Mouse (Mus musculus) midbrain, embryonic 15.5 days (tissue): ENCODE measurements around the gene Tmem200a. TPM values are rescaled to one million over a fixed set of nuclear protein-coding genes. Genes with fewer than 3 reads are reported as not detected.

Experiments used
- ATAC-seq: fragments of 200-750 bp; cut with Nextera tagmentation; replicated peaks from 2 replicates; pipeline ENCODE4 v1.8.0; 2017; ENCODE audit warnings: moderate TSS enrichment
- H3K27ac ChIP-seq: fragments of 300-500 bp; sonication (generic); 2 replicates; pipeline ENCODE4 v1.5.1; 2015; ENCODE audit warnings: mild to moderate bottlenecking, inconsistent platforms
- H3K27me3 ChIP-seq: fragments of 300-500 bp; sonication (generic); replicated peaks from 2 replicates; pipeline ENCODE4 v1.6.1; 2015; ENCODE audit warnings: inconsistent platforms
- H3K36me3 ChIP-seq: fragments of 300-500 bp; sonication (generic); replicated peaks from 2 replicates; pipeline ENCODE4 v1.6.1; 2015; ENCODE audit warnings: inconsistent platforms
- H3K4me1 ChIP-seq: fragments of 300-500 bp; sonication (generic); 2 replicates; pipeline ENCODE4 v1.6.1; 2015; ENCODE audit warnings: inconsistent platforms
- H3K4me2 ChIP-seq: fragments of 300-500 bp; sonication (generic); 2 replicates; pipeline ENCODE4 v1.6.1; 2015; ENCODE audit warnings: inconsistent platforms, mild to moderate bottlenecking, moderate library complexity
- H3K4me3 ChIP-seq: fragments of 300-500 bp; sonication (generic); 2 replicates; pipeline ENCODE4 v1.5.1; 2015; ENCODE audit warnings: mild to moderate bottlenecking, inconsistent platforms
- H3K9ac ChIP-seq: fragments of 300-500 bp; sonication (generic); 2 replicates; pipeline ENCODE4 v1.6.1; 2015; ENCODE audit warnings: mild to moderate bottlenecking, inconsistent platforms
- H3K9me3 ChIP-seq: fragments of 300-500 bp; sonication (generic); 2 replicates; pipeline ENCODE4 v1.6.1; 2016; ENCODE audit warnings: inconsistent platforms
- WGBS: fragments of 180-500 bp; shearing (Covaris S2); methylation state at CpG from one replicate; pipeline ENCODE4 v1.1.7; 2015; ENCODE audit warnings: mixed read lengths; 5-methylcytosine and 5-hydroxymethylcytosine counted together
- polyA plus RNA-seq: library from polyadenylated mRNA; unstranded; fragments of >200 nt; fragmentation: Nextera tagmentation; extraction: Ambion mirVana; gene quantifications from 2 replicates; pipeline ENCODE4 v1.2.1, GENCODE M21; 2015

Tmem200a gene
- polyA plus RNA-seq, 1 experiment from 2014 or later, result 35.6 TPM

DNA sequence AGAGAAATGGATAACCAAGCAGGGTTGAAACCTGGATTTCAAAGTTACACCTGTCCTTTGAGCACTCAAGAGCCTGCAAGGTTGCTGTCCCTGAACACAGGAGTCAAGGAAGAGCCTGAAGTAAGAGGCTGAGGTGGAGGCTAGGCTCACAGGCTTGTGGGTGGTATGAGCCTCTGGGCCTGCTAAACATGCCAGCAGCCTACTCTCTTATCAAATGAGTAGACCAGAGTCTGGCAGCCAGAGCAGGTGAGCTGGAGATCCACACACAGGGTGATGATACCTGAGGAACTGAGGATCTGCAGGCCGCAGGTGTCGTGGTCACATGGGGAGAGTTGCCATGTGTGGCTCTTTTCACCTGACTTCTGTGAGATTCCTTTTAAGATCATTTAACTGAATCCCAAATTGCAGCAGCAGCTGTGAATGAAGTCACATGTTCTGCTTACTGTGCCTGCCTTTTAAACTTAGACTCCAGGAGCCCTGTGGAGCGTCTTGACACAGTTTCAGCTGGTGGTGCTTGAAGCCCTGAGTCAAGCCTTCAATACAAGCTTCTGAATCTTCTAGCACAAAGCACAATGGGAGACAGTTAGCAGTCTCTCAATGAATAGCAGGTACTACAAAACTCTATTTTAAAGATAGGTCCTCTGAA, 19.1 kb downstream of the Tmem200a start:
- no peak overlapping the region for H3K27ac ChIP-seq
- H3K9ac ChIP-seq, result no peak overlapping the region
- no peaks in the 10 kb centered on the region for H3K4me1 ChIP-seq
- 85% methylated on average over 3 of the region's 3 CpGs for WGBS
- H3K4me3 ChIP-seq, result no peak overlapping the region
- no peaks in the 10 kb centered on the region for H3K27me3 ChIP-seq
- H3K9me3 ChIP-seq, result no peaks in the 10 kb centered on the region
- H3K36me3 ChIP-seq, result no peaks in the 10 kb centered on the region
- 0 out of 2 replicates have a peak, but pooled peaks have one; percentile 38 for ATAC-seq
- no peak overlapping the region for H3K4me2 ChIP-seq

DNA sequence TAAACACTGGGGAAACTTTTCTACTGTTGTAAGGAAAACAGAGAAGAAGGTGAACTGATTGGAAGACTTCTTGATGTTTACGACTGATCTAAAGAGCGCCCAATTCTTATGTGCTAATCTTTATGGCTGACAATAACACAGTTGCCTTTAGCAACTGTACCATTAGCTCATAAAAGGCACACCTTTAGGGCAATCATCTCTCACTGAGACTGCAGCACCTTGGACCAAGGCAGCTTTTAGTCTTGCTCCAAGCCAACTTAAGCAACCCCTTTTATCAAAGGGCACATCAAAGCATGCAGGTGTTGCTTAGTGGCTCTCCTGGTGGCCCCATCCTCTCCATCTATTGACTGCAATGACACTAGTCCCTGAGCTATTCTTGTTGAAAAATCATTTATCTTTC, 27.7 kb downstream of the Tmem200a start:
- Histone ChIP-seq H3K27me3 (no peaks in the 10 kb centered on the region), H3K4me2 (no peak overlapping the region), H3K4me3 (no peak overlapping the region), H3K4me1 (no peaks in the 10 kb centered on the region), H3K9me3 (no peaks in the 10 kb centered on the region), H3K9ac (no peak overlapping the region), H3K27ac (no peak overlapping the region), H3K36me3 (no peaks in the 10 kb centered on the region)
- WGBS, result 88% methylated on average over 2 of the region's 2 CpGs
- ATAC-seq, result no peak

- Histone ChIP-seq H3K27ac (no peak overlapping the region), H3K4me1 (no peaks in the 10 kb centered on the region), H3K27me3 (no peaks in the 10 kb centered on the region), H3K4me3 (no peak overlapping the region), H3K9me3 (no peaks in the 10 kb centered on the region), H3K4me2 (no peak overlapping the region), H3K36me3 (no peaks in the 10 kb centered on the region), H3K9ac (no peak overlapping the region)
- 0 out of 2 replicates have a peak, but pooled peaks have one; percentile 45 for ATAC-seq
- WGBS, result 81% methylated on average over 5 of the region's 5 CpGs
Measured at GRCm38 (mm10) chr10:26034931-26035330, 43.9 kb downstream of the Tmem200a start.

GRCm38 (mm10) chr10:26018740-26019139, 60.1 kb downstream of the Tmem200a start:
- no peak overlapping the region for H3K4me2 ChIP-seq

DNA sequence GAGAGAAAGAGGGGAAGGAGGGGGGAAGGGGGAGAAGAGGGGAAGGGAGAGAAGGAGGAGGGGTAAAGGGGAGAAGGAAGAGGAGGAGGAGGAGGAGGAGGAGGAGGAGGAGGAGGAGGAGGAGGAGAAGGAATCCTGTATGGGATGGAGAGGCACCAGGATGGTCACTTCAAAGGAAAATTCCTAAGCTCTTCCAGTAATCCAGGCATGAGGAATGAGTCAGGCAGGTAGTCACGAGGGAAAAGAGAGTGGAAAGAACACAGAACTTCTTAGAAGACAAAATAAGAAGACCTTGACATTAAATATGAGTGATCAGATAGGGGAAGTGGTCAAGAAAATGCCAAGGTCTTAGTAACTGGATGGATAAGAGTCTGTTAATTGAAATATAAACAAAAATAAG, 64.6 kb downstream of the Tmem200a start:
- Histone ChIP-seq H3K4me2 (no peak overlapping the region), H3K4me3 (no peak overlapping the region), H3K36me3 (no peaks in the 10 kb centered on the region), H3K4me1 (no peaks in the 10 kb centered on the region), H3K9me3 (no peaks in the 10 kb centered on the region), H3K27me3 (no peaks in the 10 kb centered on the region), H3K9ac (no peak overlapping the region), H3K27ac (no peak overlapping the region)
- ATAC-seq, result no peak
- WGBS, result 61% methylated on average over 1 of the region's 1 CpGs

More at GRCm38 (mm10) chr10:26018740-26019139, 60.1 kb downstream of the Tmem200a start:
- Histone ChIP-seq H3K4me1 (no peaks in the 10 kb centered on the region), H3K4me3 (no peak overlapping the region), H3K27me3 (no peaks in the 10 kb centered on the region), H3K9ac (no peak overlapping the region), H3K27ac (no peak overlapping the region), H3K36me3 (no peaks in the 10 kb centered on the region), H3K9me3 (no peaks in the 10 kb centered on the region)
- no peak for ATAC-seq
- WGBS, result 69% methylated on average over 3 of the region's 3 CpGs

- H3K36me3 ChIP-seq, result no peaks in the 10 kb centered on the region
- H3K4me3 ChIP-seq, result no peak overlapping the region
- no peak overlapping the region for H3K9ac ChIP-seq
- WGBS, result 67% methylated on average over 5 of the region's 5 CpGs
- ATAC-seq, result no peak
- no peak overlapping the region for H3K4me2 ChIP-seq
- no peaks in the 10 kb centered on the region for H3K4me1 ChIP-seq
- no peaks in the 10 kb centered on the region for H3K9me3 ChIP-seq
- H3K27ac ChIP-seq, result no peak overlapping the region
- H3K27me3 ChIP-seq, result no peaks in the 10 kb centered on the region
Measured at GRCm38 (mm10) chr10:26008948-26009347, 69.9 kb downstream of the Tmem200a start.

DNA sequence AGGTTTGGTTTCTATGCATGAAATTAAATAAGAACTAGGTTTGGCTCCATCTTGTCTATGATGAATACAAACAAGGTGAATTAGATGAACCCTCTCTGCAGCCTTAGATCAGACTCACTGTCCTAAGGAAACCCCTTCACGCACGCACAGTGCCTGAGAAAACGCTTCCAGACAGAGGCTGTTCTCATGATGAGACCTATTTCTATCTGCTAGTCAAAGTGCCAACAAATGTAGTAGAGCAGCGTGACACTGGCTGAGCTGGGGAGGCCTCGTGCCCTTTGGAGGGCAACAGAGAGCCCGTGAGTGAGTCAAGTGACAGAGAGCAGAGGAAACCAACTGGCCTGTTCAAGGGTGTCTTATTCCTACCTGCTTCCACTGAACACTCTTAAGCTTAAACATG, 73.4 kb downstream of the Tmem200a start:
- whole genome bisulfite sequencing, result 93% methylated on average over 6 of the region's 6 CpGs
- no peaks in the 10 kb centered on the region for H3K27me3 ChIP-seq
- no peak for ATAC-seq
- no peak overlapping the region for H3K9ac ChIP-seq
- no peak overlapping the region for H3K27ac ChIP-seq
- no peaks in the 10 kb centered on the region for H3K4me1 ChIP-seq
- H3K4me3 ChIP-seq, result no peak overlapping the region
- H3K4me2 ChIP-seq, result no peak overlapping the region
- no peaks in the 10 kb centered on the region for H3K9me3 ChIP-seq
- no peaks in the 10 kb centered on the region for H3K36me3 ChIP-seq

- ATAC-seq, result no peak
- 95% methylated on average over 2 of the region's 2 CpGs for WGBS
- Histone ChIP-seq H3K9ac (no peak overlapping the region), H3K27me3 (no peaks in the 10 kb centered on the region), H3K27ac (no peak overlapping the region), H3K4me1 (no peaks in the 10 kb centered on the region), H3K4me3 (no peak overlapping the region), H3K9me3 (no peaks in the 10 kb centered on the region), H3K4me2 (no peak overlapping the region), H3K36me3 (no peaks in the 10 kb centered on the region)
Measured at GRCm38 (mm10) chr10:26000893-26001292, 78.0 kb downstream of the Tmem200a start.

DNA sequence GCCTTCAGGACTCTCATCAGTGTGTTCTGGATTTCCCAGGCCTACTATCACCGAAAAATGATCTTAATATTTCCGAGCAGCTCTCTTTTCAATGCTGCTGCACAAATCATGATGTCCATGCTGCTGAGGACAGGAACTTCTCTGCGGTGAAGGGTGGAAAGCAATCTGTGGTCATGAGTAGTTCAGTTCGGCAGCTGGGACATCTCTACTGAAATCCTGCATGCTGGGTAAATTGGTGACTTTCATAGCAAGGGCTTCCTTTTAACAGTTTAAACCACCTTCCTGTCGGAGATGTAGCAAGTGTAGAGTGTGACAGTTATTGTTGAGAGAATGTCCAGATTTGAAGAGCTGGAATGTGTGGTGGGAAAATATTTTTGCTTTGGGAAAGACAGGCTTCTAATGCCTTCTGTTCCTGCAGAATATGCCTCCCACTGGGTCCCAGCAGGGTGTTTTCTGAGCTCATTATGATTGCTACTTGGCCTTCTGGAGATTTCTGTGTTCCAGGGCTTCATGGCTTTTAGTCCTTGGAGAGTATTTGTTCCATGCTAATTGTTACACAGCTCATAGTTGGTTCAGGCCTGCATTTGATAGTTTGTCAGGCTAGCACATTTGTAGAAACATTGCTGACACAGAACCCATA, 79.4 kb downstream of the Tmem200a start:
- no peaks in the 10 kb centered on the region for H3K36me3 ChIP-seq
- H3K27ac ChIP-seq, result no peak overlapping the region
- no peak for ATAC-seq
- no peak overlapping the region for H3K4me2 ChIP-seq
- H3K9me3 ChIP-seq, result no peaks in the 10 kb centered on the region
- 71% methylated on average over 5 of the region's 5 CpGs for WGBS
- H3K9ac ChIP-seq, result no peak overlapping the region
- H3K27me3 ChIP-seq, result no peaks in the 10 kb centered on the region
- no peak overlapping the region for H3K4me3 ChIP-seq
- no peaks in the 10 kb centered on the region for H3K4me1 ChIP-seq

GRCm38 (mm10) chr10:25984056-25984455, 94.8 kb downstream of the Tmem200a start:
- Histone ChIP-seq H3K4me1 (no peaks in the 10 kb centered on the region), H3K4me3 (no peak overlapping the region), H3K36me3 (no peaks in the 10 kb centered on the region), H3K4me2 (no peak overlapping the region), H3K27me3 (no peaks in the 10 kb centered on the region), H3K27ac (no peak overlapping the region), H3K9me3 (no peaks in the 10 kb centered on the region), H3K9ac (no peak overlapping the region)
- ATAC-seq, result no peak
- WGBS, result 72% methylated on average over 2 of the region's 2 CpGs

GRCm38 (mm10) chr10:25982617-25983016, 96.2 kb downstream of the Tmem200a start:
- Histone ChIP-seq H3K4me1 (no peaks in the 10 kb centered on the region), H3K27me3 (no peaks in the 10 kb centered on the region), H3K27ac (no peak overlapping the region), H3K9me3 (no peaks in the 10 kb centered on the region), H3K4me3 (no peak overlapping the region), H3K4me2 (no peak overlapping the region), H3K36me3 (no peaks in the 10 kb centered on the region), H3K9ac (no peak overlapping the region)
- WGBS, result 81% methylated on average over 1 of the region's 1 CpGs
- no peak for ATAC-seq

DNA sequence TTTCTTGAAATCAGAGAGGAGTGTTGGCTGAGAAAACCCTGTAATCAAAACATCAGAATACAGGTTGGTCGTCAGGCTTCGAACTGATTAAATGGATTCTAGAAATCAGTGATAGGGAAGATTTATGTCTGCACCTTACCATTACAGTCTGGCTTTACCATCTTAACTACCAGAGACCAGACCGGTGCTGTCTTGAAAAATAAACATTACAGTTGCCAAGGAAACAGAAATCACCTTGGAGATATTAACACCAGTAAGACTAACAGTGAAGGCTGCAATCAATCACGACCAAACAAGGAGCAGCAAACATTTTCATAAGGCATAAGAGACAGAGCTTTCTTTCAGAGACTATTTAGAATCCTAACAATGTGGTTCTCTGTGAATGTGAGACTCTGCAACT, 116.0 kb downstream of the Tmem200a start:
- H3K27ac ChIP-seq, result no peak overlapping the region

DNA sequence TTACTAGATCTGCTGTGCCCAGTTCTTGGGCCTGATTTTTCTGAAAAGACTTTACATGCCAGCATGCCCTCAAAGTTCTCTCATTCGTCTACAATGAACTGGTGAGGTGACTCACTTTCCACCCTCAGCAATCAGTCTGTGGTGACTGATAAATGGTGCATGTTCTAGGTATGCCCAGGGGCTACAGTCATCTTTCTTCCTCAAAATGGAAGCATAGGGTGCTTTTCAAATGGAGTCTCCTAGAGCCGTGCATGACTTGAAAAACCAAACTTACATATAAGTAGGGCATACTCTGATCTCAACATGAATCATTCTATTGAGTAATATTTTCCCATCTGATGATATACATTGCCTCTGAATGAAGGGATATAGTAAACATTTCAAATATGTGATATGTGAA, 117.8 kb downstream of the Tmem200a start:
- H3K27me3 ChIP-seq, result no peaks in the 10 kb centered on the region
- H3K4me2 ChIP-seq, result no peak overlapping the region
- H3K4me3 ChIP-seq, result no peak overlapping the region
- H3K9ac ChIP-seq, result no peak overlapping the region
- ATAC-seq, result no peak
- WGBS, result 91% methylated on average over 2 of the region's 2 CpGs
- no peaks in the 10 kb centered on the region for H3K36me3 ChIP-seq
- H3K4me1 ChIP-seq, result no peaks in the 10 kb centered on the region
- H3K9me3 ChIP-seq, result no peaks in the 10 kb centered on the region
- H3K27ac ChIP-seq, result no peak overlapping the region

More for the DNA sequence above, 116.0 kb downstream of the Tmem200a start:
- no peaks in the 10 kb centered on the region for H3K4me1 ChIP-seq
- no peaks in the 10 kb centered on the region for H3K36me3 ChIP-seq
- H3K4me2 ChIP-seq, result no peak overlapping the region
- peak; percentile 63 for ATAC-seq
- no peaks in the 10 kb centered on the region for H3K9me3 ChIP-seq
- WGBS, result 62% methylated on average over 4 of the region's 4 CpGs
- no peak overlapping the region for H3K4me3 ChIP-seq
- no peaks in the 10 kb centered on the region for H3K27me3 ChIP-seq
- H3K9ac ChIP-seq, result no peak overlapping the region
